Mouse (Mus musculus): ENCODE data around the gene Chst14. TPM values are rescaled to one million over a fixed set of nuclear protein-coding genes. Genes with fewer than 3 reads are reported as not detected.

The Chst14 gene
- polyA plus RNA-seq, 1 experiment = 7.0 TPM

- TF ChIP-seq CTCF (IDR thresholded peaks at IDR 0.05; ENCODE audit: extremely low read depth, insufficient read depth, insufficient read length, insufficient replicate concordance) = no peak
- under 1% methylated on average over 15 of the region's 15 CpGs for WGBS
- Histone ChIP-seq H3K4me1 (ENCODE audit: control insufficient read depth, insufficient read depth, insufficient read length) (peaks cover 11% of the 10 kb centered on the region), H3K27ac (ENCODE audit: insufficient read depth, low read length) (no peak overlapping the region), H3K36me3 (ENCODE audit: control insufficient read depth, insufficient read depth, low read length) (no peaks in the 10 kb centered on the region), H3K27me3 (ENCODE audit: control insufficient read depth, insufficient read depth, low read length) (no peaks in the 10 kb centered on the region; the same call in 1 of the 2 replicates), H3K4me3 (ENCODE audit: extremely low read depth, insufficient read depth, insufficient read length) (peak overlapping the region; percentile 48)
- no peak for DNase-seq (ENCODE audit: low read depth in 1 of 2, low spot score in 2 of 2)
Measured at GRCm38 (mm10) chr2:118975855-118976254, 49.6 kb downstream of the Chst14 start.

- H3K4me3 ChIP-seq (ENCODE audit: extremely low read depth, insufficient read depth, insufficient read length) = peak overlapping the region; percentile 69
- H3K27me3 ChIP-seq (ENCODE audit: control insufficient read depth, insufficient read depth, low read length) = no peaks in the 10 kb centered on the region; the same call in 1 of the 2 replicates
- 4% methylated on average over 57 of the region's 57 CpGs for WGBS
- peak; percentile 83 to 94 for DNase-seq (ENCODE audit: low read depth in 1 of 2, low spot score in 2 of 2)
- no peak overlapping the region for H3K27ac ChIP-seq (ENCODE audit: insufficient read depth, low read length)
- no peaks in the 10 kb centered on the region for H3K36me3 ChIP-seq (ENCODE audit: control insufficient read depth, insufficient read depth, low read length)
- peaks cover 11% of the 10 kb centered on the region for H3K4me1 ChIP-seq (ENCODE audit: control insufficient read depth, insufficient read depth, insufficient read length)
- no peak for TF ChIP-seq POLR2A (IDR thresholded peaks at IDR 0.05; ENCODE audit: low read depth, low read length)
- peak; percentile 79 for TF ChIP-seq CTCF (IDR thresholded peaks at IDR 0.05; ENCODE audit: extremely low read depth, insufficient read depth, insufficient read length, insufficient replicate concordance)
Measured at GRCm38 (mm10) chr2:118976282-118976929, 50.1 kb downstream of the Chst14 start.

GRCm38 (mm10) chr2:118976941-118977340, 50.6 kb downstream of the Chst14 start:
- no peak for TF ChIP-seq POLR2A (IDR thresholded peaks at IDR 0.05; ENCODE audit: low read depth, low read length)
- no peak for TF ChIP-seq CTCF (IDR thresholded peaks at IDR 0.05; ENCODE audit: extremely low read depth, insufficient read depth, insufficient read length, insufficient replicate concordance)
- WGBS = 38% methylated on average over 5 of the region's 5 CpGs
- no peaks in the 10 kb centered on the region; the same call in 1 of the 2 replicates for H3K27me3 ChIP-seq (ENCODE audit: control insufficient read depth, insufficient read depth, low read length)
- peaks cover 11% of the 10 kb centered on the region for H3K4me1 ChIP-seq (ENCODE audit: control insufficient read depth, insufficient read depth, insufficient read length)
- H3K27ac ChIP-seq (ENCODE audit: insufficient read depth, low read length) = no peak overlapping the region
- H3K4me3 ChIP-seq (ENCODE audit: extremely low read depth, insufficient read depth, insufficient read length) = no peak overlapping the region
- no peaks in the 10 kb centered on the region for H3K36me3 ChIP-seq (ENCODE audit: control insufficient read depth, insufficient read depth, low read length)
- no peak for DNase-seq (ENCODE audit: low read depth in 1 of 2, low spot score in 2 of 2)

- H3K4me3 ChIP-seq (ENCODE audit: extremely low read depth, insufficient read depth, insufficient read length) = no peak overlapping the region
- TF ChIP-seq POLR2A (IDR thresholded peaks at IDR 0.05; ENCODE audit: low read depth, low read length) (no peak), CTCF (IDR thresholded peaks at IDR 0.05; ENCODE audit: extremely low read depth, insufficient read depth, insufficient read length, insufficient replicate concordance) (no peak)
- no peak overlapping the region for H3K27ac ChIP-seq (ENCODE audit: insufficient read depth, low read length)
- WGBS = 50% methylated on average over 6 of the region's 6 CpGs
- no peak for DNase-seq (ENCODE audit: low read depth in 1 of 2, low spot score in 2 of 2)
- no peaks in the 10 kb centered on the region for H3K36me3 ChIP-seq (ENCODE audit: control insufficient read depth, insufficient read depth, low read length)
- H3K27me3 ChIP-seq (ENCODE audit: control insufficient read depth, insufficient read depth, low read length) = no peaks in the 10 kb centered on the region; the same call in 1 of the 2 replicates
- peaks cover 8% of the 10 kb centered on the region for H3K4me1 ChIP-seq (ENCODE audit: control insufficient read depth, insufficient read depth, insufficient read length)
Measured at GRCm38 (mm10) chr2:118978064-118978463, 51.8 kb downstream of the Chst14 start.

Other genes with a start within 250 kb of the Chst14 start
- gene Ankrd63, start 222.5 kb upstream of the Chst14 start, polyA plus RNA-seq (2012; rRNA removed) = 0.02 and 0.04 TPM in 2 replicates
- 37.0 and 41.7 TPM in 2 replicates for gene Plcb2, start 198.1 kb upstream of the Chst14 start, polyA plus RNA-seq (2012; rRNA removed)
- gene Inafm2, start 180.7 kb upstream of the Chst14 start, polyA plus RNA-seq (2012; rRNA removed) = 8.7 and 12.1 TPM in 2 replicates
- gene Ccdc9b, start 163.8 kb upstream of the Chst14 start, polyA plus RNA-seq (2012; rRNA removed) = 2.6 and 3.1 TPM in 2 replicates
- 0.28 and 0.36 TPM in 2 replicates for gene Phgr1, start 153.7 kb upstream of the Chst14 start, polyA plus RNA-seq (2012; rRNA removed)
- gene Disp2, start 146.8 kb upstream of the Chst14 start, polyA plus RNA-seq (2012; rRNA removed) = 0.09 and 0.14 TPM in 2 replicates
- 3.7 and 4.2 TPM in 2 replicates for gene Knstrn, start 112.5 kb upstream of the Chst14 start, polyA plus RNA-seq (2012; rRNA removed)
- 31.1 and 36.7 TPM in 2 replicates for gene Ivd, start 64.5 kb upstream of the Chst14 start, polyA plus RNA-seq (2012; rRNA removed)
- gene Bahd1, start 26.1 kb upstream of the Chst14 start, polyA plus RNA-seq (2012; rRNA removed) = 22.2 and 26.0 TPM in 2 replicates
- gene Ccdc32, start 102.9 kb downstream of the Chst14 start, polyA plus RNA-seq (2012; rRNA removed) = 3.9 and 4.0 TPM in 2 replicates
- 3.2 and 4.3 TPM in 2 replicates for gene Rpusd2, start 108.3 kb downstream of the Chst14 start, polyA plus RNA-seq (2012; rRNA removed)
- gene Knl1, start 120.6 kb downstream of the Chst14 start, polyA plus RNA-seq (2012; rRNA removed) = 0.35 and 0.42 TPM in 2 replicates
- gene Rad51, start 186.3 kb downstream of the Chst14 start, polyA plus RNA-seq (2012; rRNA removed) = 5.0 and 6.4 TPM in 2 replicates
- gene Rmdn3, start 230.5 kb downstream of the Chst14 start, polyA plus RNA-seq (2012; rRNA removed) = 10.1 and 12.7 TPM in 2 replicates
- 3.2 and 4.2 TPM in 2 replicates for gene Gchfr, start 241.3 kb downstream of the Chst14 start, polyA plus RNA-seq (2012; rRNA removed)
- 0.09 and 0.26 TPM in 2 replicates for gene Gm14137, start 248.0 kb downstream of the Chst14 start, polyA plus RNA-seq (2012; rRNA removed)

All from spleen, adult 2 months (tissue).